Mouse (Mus musculus) natural killer cell, adult 2 months (primary cell): ENCODE data around the gene Foxp1.

ENCODE experiments used
- DNase-seq, 2 experiments: peaks; one replicate each; pipeline ENCODE4 v3.0.0; 2022; ENCODE audit warnings: low spot score in 2 of 2

The Foxp1 gene

GRCm38 (mm10) chr6:98955706-98956105, 566.8 kb downstream of the Foxp1 start:
- DNase-seq: no peak

- no peak for DNase-seq
Observed at GRCm38 (mm10) chr6:98954439-98954838, 568.1 kb downstream of the Foxp1 start.

GRCm38 (mm10) chr6:98949703-98950191, 572.8 kb downstream of the Foxp1 start:
- DNase-seq: no peak

GRCm38 (mm10) chr6:98949286-98949685, 573.2 kb downstream of the Foxp1 start:
- no peak for DNase-seq

- no peak for DNase-seq
Observed at GRCm38 (mm10) chr6:98948153-98949141, 574.1 kb downstream of the Foxp1 start.

- DNase-seq: no peak
Observed at GRCm38 (mm10) chr6:98947486-98948152, 574.9 kb downstream of the Foxp1 start.

- no peak for DNase-seq
Observed at GRCm38 (mm10) chr6:98946731-98947130, 575.8 kb downstream of the Foxp1 start.

- DNase-seq: no peak
Observed at GRCm38 (mm10) chr6:98945496-98946412, 576.8 kb downstream of the Foxp1 start.

- DNase-seq: no peak
Observed at GRCm38 (mm10) chr6:98938348-98938747, 584.2 kb downstream of the Foxp1 start.

GRCm38 (mm10) chr6:98937513-98937912, 585.0 kb downstream of the Foxp1 start:
- DNase-seq: no peak

GRCm38 (mm10) chr6:98936377-98936776, 586.1 kb downstream of the Foxp1 start:
- no peak for DNase-seq

GRCm38 (mm10) chr6:98935169-98935568, 587.4 kb downstream of the Foxp1 start:
- DNase-seq: no peak

- DNase-seq: no peak
Observed at GRCm38 (mm10) chr6:98934381-98934780, 588.1 kb downstream of the Foxp1 start.

GRCm38 (mm10) chr6:98933135-98933724, 589.3 kb downstream of the Foxp1 start:
- no peak for DNase-seq

- DNase-seq: no peak
Observed at GRCm38 (mm10) chr6:98931881-98932540, 590.5 kb downstream of the Foxp1 start.

- DNase-seq: no peak
Observed at GRCm38 (mm10) chr6:98930652-98931300, 591.7 kb downstream of the Foxp1 start.

GRCm38 (mm10) chr6:98928365-98928764, 594.2 kb downstream of the Foxp1 start:
- DNase-seq: no peak

- no peak for DNase-seq
Observed at GRCm38 (mm10) chr6:98901259-98901658, 621.3 kb downstream of the Foxp1 start.

- no peak for DNase-seq
Observed at GRCm38 (mm10) chr6:98878208-98878607, 644.3 kb downstream of the Foxp1 start.

GRCm38 (mm10) chr6:98876401-98876800, 646.1 kb downstream of the Foxp1 start:
- no peak for DNase-seq
